Mouse (Mus musculus) hindbrain, embryonic 12.5 days (tissue): ENCODE measurements around the gene Klhl23. TPM values are rescaled to one million over a fixed set of nuclear protein-coding genes. Genes with fewer than 3 reads are reported as not detected.

Experiments used
- ATAC-seq: fragments of 200-750 bp; cut with Nextera tagmentation; 2 replicates; pipeline ENCODE4 v1.8.0; 2017; ENCODE audit warnings: moderate TSS enrichment; ENCODE audit not compliant: low FRiP score
- H3K27ac ChIP-seq: fragments of 300-500 bp; sonication (generic); 2 replicates; pipeline ENCODE4 v1.5.1; 2016; ENCODE audit warnings: mild to moderate bottlenecking
- H3K27me3 ChIP-seq: fragments of 300-500 bp; sonication (generic); 2 replicates; pipeline ENCODE4 v1.6.1; 2016; ENCODE audit warnings: mild to moderate bottlenecking
- H3K36me3 ChIP-seq: fragments of 300-500 bp; sonication (generic); 2 replicates; pipeline ENCODE4 v1.6.1; 2016; ENCODE audit warnings: mild to moderate bottlenecking
- H3K4me1 ChIP-seq: fragments of 300-500 bp; sonication (generic); 2 replicates; pipeline ENCODE4 v1.6.1; 2016
- H3K4me2 ChIP-seq: fragments of 300-500 bp; sonication (generic); replicated peaks from 2 replicates; pipeline ENCODE4 v1.6.1; 2016; ENCODE audit warnings: mild to moderate bottlenecking
- H3K4me3 ChIP-seq: fragments of 300-500 bp; sonication (generic); 2 replicates; pipeline ENCODE4 v1.5.1; 2016; ENCODE audit warnings: mild to moderate bottlenecking
- H3K9ac ChIP-seq: fragments of 300-500 bp; sonication (generic); 2 replicates; pipeline ENCODE4 v1.6.1; 2016; ENCODE audit warnings: mild to moderate bottlenecking, moderate library complexity
- H3K9me3 ChIP-seq: fragments of 300-500 bp; sonication (generic); replicated peaks from 2 replicates; pipeline ENCODE4 v1.6.1; 2016; ENCODE audit warnings: mild to moderate bottlenecking
- WGBS: fragments of 180-500 bp; shearing (Covaris S2); methylation state at CpG from one replicate; pipeline ENCODE4 v1.1.7; 2016; 5-methylcytosine and 5-hydroxymethylcytosine counted together
- polyA plus RNA-seq: library from polyadenylated mRNA; unstranded; fragments of >200 nt; fragmentation: Nextera tagmentation; extraction: Ambion mirVana; gene quantifications from 2 replicates; pipeline ENCODE4 v1.2.1, GENCODE M21; 2016

The Klhl23 gene
- polyA plus RNA-seq, 1 experiment from 2014 or later, result 46.4 TPM

- Histone ChIP-seq H3K27me3 (no peaks in the 10 kb centered on the region), H3K9me3 (no peaks in the 10 kb centered on the region), H3K4me2 (no peak overlapping the region), H3K27ac (no peak overlapping the region), H3K36me3 (peaks cover 24% of the 10 kb centered on the region), H3K9ac (no peak overlapping the region), H3K4me1 (0 out of 2 replicates have a peak, but pooled peaks cover 4% of the 10 kb centered on the region), H3K4me3 (no peak overlapping the region)
- WGBS, result 43% methylated on average over 3 of the region's 3 CpGs
- ATAC-seq, result no peak
These were observed 16.3 kb downstream of the Klhl23 start for GRCm38 (mm10) chr2:69837996-69838395.

GRCm38 (mm10) chr2:69838707-69839106 is 17.0 kb downstream of the Klhl23 start:
- no peak overlapping the region for H3K4me2 ChIP-seq
- no peaks in the 10 kb centered on the region for H3K27me3 ChIP-seq
- no peak overlapping the region for H3K4me3 ChIP-seq
- H3K9ac ChIP-seq, result no peak overlapping the region
- H3K36me3 ChIP-seq, result peaks cover 18% of the 10 kb centered on the region
- no peak overlapping the region for H3K27ac ChIP-seq
- no peak for ATAC-seq
- H3K9me3 ChIP-seq, result no peaks in the 10 kb centered on the region
- 0 out of 2 replicates have a peak, but pooled peaks cover 4% of the 10 kb centered on the region for H3K4me1 ChIP-seq

- Histone ChIP-seq H3K4me3 (no peak overlapping the region), H3K9me3 (no peaks in the 10 kb centered on the region), H3K9ac (no peak overlapping the region), H3K27me3 (no peaks in the 10 kb centered on the region), H3K36me3 (peaks cover 9% of the 10 kb centered on the region), H3K4me1 (0 out of 2 replicates have a peak, but pooled peaks cover 4% of the 10 kb centered on the region), H3K4me2 (no peak overlapping the region), H3K27ac (no peak overlapping the region)
- 50% methylated on average over 6 of the region's 6 CpGs for WGBS
- ATAC-seq, result no peak
These were observed 18.5 kb downstream of the Klhl23 start for GRCm38 (mm10) chr2:69840261-69840660.

- H3K4me1 ChIP-seq, result no peaks in the 10 kb centered on the region
- no peak for ATAC-seq
- H3K9me3 ChIP-seq, result no peaks in the 10 kb centered on the region
- H3K27ac ChIP-seq, result no peak overlapping the region
- H3K9ac ChIP-seq, result no peak overlapping the region
- H3K36me3 ChIP-seq, result no peaks in the 10 kb centered on the region
- H3K4me2 ChIP-seq, result no peak overlapping the region
- 73% methylated on average over 6 of the region's 6 CpGs for WGBS
- H3K27me3 ChIP-seq, result no peaks in the 10 kb centered on the region
- H3K4me3 ChIP-seq, result no peak overlapping the region
These were observed 27.5 kb downstream of the Klhl23 start for GRCm38 (mm10) chr2:69849215-69849614.

GRCm38 (mm10) chr2:69851427-69852058 is 29.8 kb downstream of the Klhl23 start:
- H3K4me1 ChIP-seq, result no peaks in the 10 kb centered on the region
- WGBS, result 65% methylated on average over 2 of the region's 2 CpGs
- no peak overlapping the region for H3K27ac ChIP-seq
- H3K27me3 ChIP-seq, result no peaks in the 10 kb centered on the region
- H3K4me3 ChIP-seq, result no peak overlapping the region
- no peak overlapping the region for H3K4me2 ChIP-seq
- no peaks in the 10 kb centered on the region for H3K36me3 ChIP-seq
- H3K9me3 ChIP-seq, result no peaks in the 10 kb centered on the region
- no peak for ATAC-seq
- H3K9ac ChIP-seq, result no peak overlapping the region

- Histone ChIP-seq H3K4me1 (no peaks in the 10 kb centered on the region), H3K9ac (no peak overlapping the region)
These were observed 34.6 kb downstream of the Klhl23 start for GRCm38 (mm10) chr2:69856392-69856791.

GRCm38 (mm10) chr2:69857882-69858281 is 36.1 kb downstream of the Klhl23 start:
- H3K4me2 ChIP-seq, result no peak overlapping the region
- ATAC-seq, result no peak
- no peaks in the 10 kb centered on the region for H3K36me3 ChIP-seq
- no peak overlapping the region for H3K9ac ChIP-seq
- WGBS, result 88% methylated on average over 1 of the region's 1 CpGs
- H3K27me3 ChIP-seq, result no peaks in the 10 kb centered on the region
- no peak overlapping the region for H3K27ac ChIP-seq
- no peaks in the 10 kb centered on the region for H3K9me3 ChIP-seq
- H3K4me1 ChIP-seq, result peaks cover 7% of the 10 kb centered on the region
- H3K4me3 ChIP-seq, result no peak overlapping the region

More at GRCm38 (mm10) chr2:69856392-69856791, 34.6 kb downstream of the Klhl23 start:
- no peak for ATAC-seq
- Histone ChIP-seq H3K27me3 (no peaks in the 10 kb centered on the region), H3K36me3 (no peaks in the 10 kb centered on the region), H3K9me3 (no peaks in the 10 kb centered on the region), H3K4me3 (no peak overlapping the region), H3K27ac (no peak overlapping the region), H3K4me2 (no peak overlapping the region)
- 66% methylated on average over 8 of the region's 8 CpGs for WGBS

- 11% methylated on average over 13 of the region's 13 CpGs for WGBS
- peak; percentile 69 for ATAC-seq
- Histone ChIP-seq H3K9ac (peak overlapping the region; percentile 98), H3K4me2 (peak overlapping the region; percentile 70), H3K27me3 (no peaks in the 10 kb centered on the region), H3K36me3 (peaks cover 6% of the 10 kb centered on the region; the same call in 1 of the 2 replicates), H3K4me1 (peaks cover 19% of the 10 kb centered on the region), H3K9me3 (no peaks in the 10 kb centered on the region), H3K27ac (peak overlapping the region; percentile 94), H3K4me3 (peak overlapping the region; percentile 99)
These were observed 39.3 kb downstream of the Klhl23 start for GRCm38 (mm10) chr2:69860972-69861452.

GRCm38 (mm10) chr2:69861485-69862091 is 39.8 kb downstream of the Klhl23 start, which contains the start of gene Ssb:
Gene Ssb (plus strand): TSS chr2:69861562.
- Histone ChIP-seq H3K9ac (peak within 1 kb of the TSS; percentile 98), H3K4me3 (peak within 1 kb of the TSS; percentile 99)
- under 1% methylated on average over 66 of the region's 66 CpGs for WGBS

GRCm38 (mm10) chr2:69862117-69862657 is 40.4 kb downstream of the Klhl23 start:
- H3K27ac ChIP-seq, result peak overlapping the region; percentile 94
- no peaks in the 10 kb centered on the region for H3K27me3 ChIP-seq
- H3K36me3 ChIP-seq, result peaks cover 10% of the 10 kb centered on the region
- ATAC-seq, result no peak
- 6% methylated on average over 13 of the region's 13 CpGs for WGBS
- H3K4me3 ChIP-seq, result peak overlapping the region; percentile 99
- H3K4me2 ChIP-seq, result peak overlapping the region; percentile 70
- H3K9me3 ChIP-seq, result no peaks in the 10 kb centered on the region
- peak overlapping the region; percentile 98 for H3K9ac ChIP-seq
- H3K4me1 ChIP-seq, result peaks cover 19% of the 10 kb centered on the region

More at GRCm38 (mm10) chr2:69861485-69862091, 39.8 kb downstream of the Klhl23 start, which contains the start of gene Ssb:
- Histone ChIP-seq H3K27ac (peak within 1 kb of the TSS; percentile 94), H3K36me3 (peaks cover 6% of the 10 kb centered on the region; the same call in 1 of the 2 replicates), H3K4me1 (peaks cover 19% of the 10 kb centered on the region), H3K9me3 (no peaks in the 10 kb centered on the region), H3K4me2 (peak within 1 kb of the TSS; percentile 70), H3K27me3 (no peaks in the 10 kb centered on the region)
- ATAC-seq, result peak; percentile 96

- H3K27me3 ChIP-seq, result no peaks in the 10 kb centered on the region
- no peaks in the 10 kb centered on the region for H3K36me3 ChIP-seq
- no peak overlapping the region for H3K27ac ChIP-seq
- 0 out of 2 replicates have a peak, but pooled peaks cover 4% of the 10 kb centered on the region for H3K4me1 ChIP-seq
- 76% methylated on average over 2 of the region's 2 CpGs for WGBS
- no peak overlapping the region for H3K4me3 ChIP-seq
- no peak for ATAC-seq
- H3K4me2 ChIP-seq, result no peak overlapping the region
- H3K9ac ChIP-seq, result no peak overlapping the region
- H3K9me3 ChIP-seq, result no peaks in the 10 kb centered on the region
These were observed 62.2 kb downstream of the Klhl23 start for GRCm38 (mm10) chr2:69883990-69884391.

GRCm38 (mm10) chr2:69884581-69884980 is 62.8 kb downstream of the Klhl23 start:
- H3K27me3 ChIP-seq, result no peaks in the 10 kb centered on the region
- H3K27ac ChIP-seq, result no peak overlapping the region
- peak overlapping the region; percentile 72 for H3K4me2 ChIP-seq
- no peaks in the 10 kb centered on the region for H3K9me3 ChIP-seq
- H3K9ac ChIP-seq, result peak overlapping the region; percentile 79; the same call in 1 of the 2 replicates
- WGBS, result 66% methylated on average over 6 of the region's 6 CpGs
- no peaks in the 10 kb centered on the region for H3K36me3 ChIP-seq
- H3K4me1 ChIP-seq, result 0 out of 2 replicates have a peak, but pooled peaks cover 4% of the 10 kb centered on the region
- peak overlapping the region; percentile 61 for H3K4me3 ChIP-seq
- ATAC-seq, result no peak
